Mouse (Mus musculus) T-helper 2 cell (primary cell): ENCODE results near the gene Fam185a.

Experiments
- in situ Hi-C: fragments of 300-600 bp; cut with MboI, MseI; formaldehyde crosslinking; loops from one replicate; pipeline ENCODE4 v1.15.1; 2025; ENCODE audit warnings: high pct_unique_total_duplicates

Fam185a gene

GRCm38 (mm10) chr5:21424614-21425602 lies at the start of gene Fam185a, which contains the start of gene Ccdc146:
Gene Fam185a, plus strand, starts transcription at chr5:21424958.
Gene Ccdc146, minus strand, starts transcription at chr5:21424677.
- in situ Hi-C loops: loop anchor here (5.0 kb wide), 1 partner anchor 93 kb away; no protein-coding TSS in a partner anchor

DNA sequence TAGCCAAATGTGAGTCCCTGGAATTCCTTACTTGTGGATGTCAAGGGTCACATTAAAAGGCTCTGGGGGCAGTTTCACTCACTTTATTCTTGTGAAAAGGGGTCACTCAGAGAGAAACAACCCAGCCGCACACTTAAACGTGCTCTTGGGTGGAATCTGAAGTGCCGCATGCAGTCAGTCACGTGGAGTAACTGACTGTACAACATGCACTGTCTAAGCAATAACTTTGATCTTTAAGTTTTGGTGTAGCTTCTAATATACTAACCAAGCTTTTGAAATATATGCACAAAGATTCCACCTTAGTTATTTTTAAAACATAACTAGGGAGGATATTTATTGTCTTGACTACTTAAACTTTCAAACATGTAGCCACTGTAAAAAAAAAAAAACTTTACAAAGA lies 47.8 kb upstream of the Fam185a start:
- in situ Hi-C loops: no loop called here

DNA sequence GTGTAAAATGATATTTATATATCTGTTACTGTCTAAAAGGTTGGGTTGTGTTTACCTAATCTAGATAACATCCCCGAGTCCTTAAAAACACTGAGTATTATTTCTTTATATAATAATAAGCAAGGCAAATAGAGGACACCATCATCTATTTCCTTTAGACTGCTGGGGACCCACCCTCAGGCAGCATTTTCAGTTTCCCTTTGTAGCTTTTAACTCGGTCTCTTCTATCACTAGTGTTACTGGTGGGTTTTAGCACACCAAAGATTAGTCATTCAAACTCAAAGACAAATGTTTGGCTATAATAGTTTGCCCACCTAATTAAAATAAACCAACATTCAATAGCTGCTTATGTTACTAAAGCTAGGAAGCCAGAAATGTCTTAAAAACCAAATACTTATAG lies 46.4 kb upstream of the Fam185a start:
- in situ Hi-C loops: no loop called here

- in situ Hi-C loops: no loop called here
Observed at GRCm38 (mm10) chr5:21381986-21382385, 42.8 kb upstream of the Fam185a start.

DNA sequence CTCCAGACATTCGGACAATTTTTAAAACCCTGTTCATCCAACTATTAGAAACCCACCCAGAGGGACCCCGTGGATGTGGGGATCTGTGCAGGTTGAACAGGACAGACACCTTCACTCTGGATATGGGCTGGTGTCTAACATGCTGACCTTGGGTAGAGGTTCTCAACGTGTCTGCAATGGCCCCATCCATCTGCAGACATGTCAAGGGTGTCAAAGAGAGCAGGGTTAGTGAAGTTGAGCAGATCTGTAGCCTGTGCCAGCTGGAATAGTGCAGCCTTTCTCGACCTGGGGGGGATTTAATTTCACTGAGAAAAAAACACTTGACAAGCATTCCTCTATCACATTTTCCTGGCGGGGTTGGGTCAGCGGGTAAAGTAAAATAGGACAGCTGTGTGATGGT lies 42.1 kb upstream of the Fam185a start:
- in situ Hi-C loops: no loop called here

GRCm38 (mm10) chr5:21383392-21384251 lies 41.1 kb upstream of the Fam185a start:
- in situ Hi-C loops: no loop called here

DNA sequence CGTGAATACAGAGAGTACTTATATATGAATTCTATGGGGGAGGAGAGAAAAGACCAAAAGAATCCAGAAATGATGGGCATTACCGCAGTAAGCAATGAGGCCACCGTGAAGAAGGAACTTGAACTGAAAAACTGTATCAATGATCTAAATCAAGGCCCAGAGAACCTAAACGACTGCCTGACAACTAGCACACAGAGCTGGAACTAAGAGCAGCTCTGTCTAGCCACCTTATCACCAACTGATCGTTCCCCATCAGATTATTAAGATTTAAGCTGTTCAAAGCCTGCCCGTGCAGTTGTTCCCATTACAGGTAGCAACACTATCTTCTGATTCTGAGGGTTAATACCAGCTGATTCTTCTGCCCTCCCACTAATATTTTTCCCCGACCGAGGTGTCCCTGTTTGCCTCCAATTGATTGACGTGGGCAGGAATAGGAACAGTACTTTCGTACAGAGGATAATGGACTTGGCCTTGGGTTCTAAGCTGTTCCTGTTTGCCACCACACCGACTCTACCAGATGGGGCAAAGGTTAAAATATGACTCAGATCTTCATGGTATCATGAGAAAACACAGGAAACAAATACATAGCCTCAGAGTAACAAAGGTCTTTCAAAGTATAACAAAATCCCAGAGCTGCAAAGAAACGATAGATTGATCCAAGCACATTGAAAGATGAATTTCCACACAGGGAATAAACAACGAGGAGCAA lies 40.4 kb upstream of the Fam185a start:
- in situ Hi-C loops: no loop called here

GRCm38 (mm10) chr5:21384976-21385375 lies 39.8 kb upstream of the Fam185a start:
- in situ Hi-C loops: no loop called here

GRCm38 (mm10) chr5:21386432-21386831 lies 38.3 kb upstream of the Fam185a start:
- in situ Hi-C loops: no loop called here

GRCm38 (mm10) chr5:21387340-21387739 lies 37.4 kb upstream of the Fam185a start:
- in situ Hi-C loops: no loop called here

- in situ Hi-C loops: no loop called here
Observed at GRCm38 (mm10) chr5:21388855-21389254, 35.9 kb upstream of the Fam185a start.

- in situ Hi-C loops: no loop called here
Observed at GRCm38 (mm10) chr5:21391616-21392384, 33.0 kb upstream of the Fam185a start.

DNA sequence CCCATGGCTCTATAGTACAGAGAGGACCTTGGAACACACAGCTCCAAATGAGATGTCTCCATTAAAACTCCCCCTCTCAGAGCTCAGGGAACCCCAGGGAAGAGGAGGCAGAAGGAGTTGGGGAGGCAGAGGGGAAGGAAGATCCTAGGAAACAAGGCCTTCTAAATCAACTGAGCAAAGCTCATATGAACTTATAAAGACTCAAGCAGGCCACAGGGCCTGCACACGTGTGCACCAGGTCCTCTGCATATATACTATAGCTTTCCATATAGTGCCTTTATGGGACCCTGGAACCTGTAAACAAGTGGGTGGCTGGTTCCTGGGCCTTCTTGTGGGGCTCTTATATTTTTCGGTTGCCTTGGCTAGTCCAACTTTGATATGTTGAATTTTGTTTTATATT lies 30.2 kb upstream of the Fam185a start:
- in situ Hi-C loops: no loop called here

GRCm38 (mm10) chr5:21395205-21395840 lies 29.4 kb upstream of the Fam185a start:
- in situ Hi-C loops: no loop called here

DNA sequence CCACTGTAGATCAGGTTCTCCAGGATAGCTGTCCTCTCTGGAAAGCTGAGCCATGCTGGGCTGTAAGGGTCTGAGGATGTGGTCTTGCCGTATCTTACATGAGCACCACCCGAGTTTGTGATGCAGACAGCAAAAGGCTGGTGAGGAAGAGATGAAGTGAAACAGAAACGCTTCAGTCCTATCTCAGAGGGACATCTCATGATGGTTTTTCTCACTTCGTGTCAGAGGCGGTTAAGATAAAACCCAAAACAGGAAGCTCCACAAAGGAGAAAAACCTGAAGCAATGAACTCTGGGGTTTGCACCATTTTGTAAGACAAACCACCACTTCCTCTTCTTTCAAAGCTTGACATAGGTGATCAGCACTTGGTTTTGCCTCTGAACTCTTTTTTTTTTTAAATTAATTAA lies 13.5 kb upstream of the Fam185a start:
- in situ Hi-C loops: loop anchor here (5.0 kb wide), 1 partner anchor 464 kb away; no protein-coding TSS in a partner anchor

DNA sequence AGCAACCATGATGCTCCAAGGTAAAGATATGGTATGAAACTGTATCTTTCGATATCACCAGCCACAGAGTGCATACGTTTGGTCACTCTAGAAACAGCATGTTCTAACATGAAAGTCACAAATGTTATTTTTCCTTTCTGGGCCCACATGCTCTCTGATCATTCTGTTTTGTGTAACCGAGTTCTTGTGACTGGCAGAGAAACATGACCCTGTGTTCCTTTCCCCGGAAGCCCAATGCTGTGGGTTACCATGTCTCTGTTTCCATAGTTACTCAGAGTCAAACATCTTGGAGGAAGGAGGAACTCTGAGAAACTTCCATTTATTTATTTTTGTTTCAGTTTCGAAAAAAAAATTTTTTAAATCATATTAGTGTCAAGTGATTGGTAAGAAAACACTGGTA lies 12.7 kb upstream of the Fam185a start:
- in situ Hi-C loops: loop anchor here (5.0 kb wide), 1 partner anchor 465 kb away; no protein-coding TSS in a partner anchor

DNA sequence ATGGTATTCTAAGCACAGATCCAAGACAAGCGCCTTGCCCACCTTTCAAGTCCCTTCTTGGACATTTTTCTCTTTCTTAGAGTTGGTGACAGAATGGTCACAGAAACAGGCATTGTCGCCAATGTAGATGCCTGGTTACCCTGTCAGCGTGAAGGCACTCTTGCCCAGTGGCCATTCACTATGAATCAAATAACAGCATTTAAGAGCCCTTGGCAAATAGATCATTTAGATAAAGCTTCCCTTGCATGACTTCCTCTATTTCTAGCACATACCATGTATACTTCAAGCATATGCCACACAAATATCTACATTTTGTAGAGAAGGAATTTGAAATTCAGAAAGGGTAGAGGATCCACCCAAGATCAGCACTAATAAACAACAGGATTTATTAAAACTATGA lies 11.4 kb upstream of the Fam185a start:
- in situ Hi-C loops: loop anchor here (5.0 kb wide), 1 partner anchor 466 kb away; no protein-coding TSS in a partner anchor

- in situ Hi-C loops: loop anchor here (5.0 kb wide), 1 partner anchor 467 kb away; no protein-coding TSS in a partner anchor
Observed at GRCm38 (mm10) chr5:21414116-21414820, 10.5 kb upstream of the Fam185a start.

- in situ Hi-C loops: no loop called here
Observed at GRCm38 (mm10) chr5:21418613-21419012, 6.1 kb upstream of the Fam185a start.
